Mouse (Mus musculus) hindbrain, postnatal 0 days (tissue): ENCODE measurements at regions not wholly inside any gene's neighbourhood (a gene's known extent, or its start where the extent isn't known, plus 50 kb on each side); places are given as distances from the start of the nearest gene placed in this dataset.

Experiments used
- ATAC-seq: fragments of 200-750 bp; cut with Nextera tagmentation; 2 replicates; pipeline ENCODE4 v1.8.0; 2017; ENCODE audit warnings: mild to moderate bottlenecking, moderate TSS enrichment, moderate library complexity
- DNase-seq: peaks from one replicate; pipeline ENCODE4 v3.0.0-alpha.2; 2015; ENCODE audit warnings: low spot score
- H3K27ac ChIP-seq: fragments of 300-500 bp; sonication (generic); 2 replicates; pipeline ENCODE4 v1.5.1; 2014; ENCODE audit warnings: mild to moderate bottlenecking
- H3K27me3 ChIP-seq: fragments of 300-500 bp; sonication (generic); 2 replicates; pipeline ENCODE4 v1.6.1; 2014; ENCODE audit warnings: low read length, mixed read lengths; ENCODE audit not compliant: insufficient read depth
- H3K36me3 ChIP-seq: fragments of 300-500 bp; sonication (generic); 2 replicates; pipeline ENCODE4 v1.6.1; 2014; ENCODE audit warnings: low read length, mixed read lengths; ENCODE audit not compliant: insufficient read depth
- H3K4me1 ChIP-seq: fragments of 300-500 bp; sonication (generic); 2 replicates; pipeline ENCODE4 v1.6.1; 2014; ENCODE audit warnings: antibody characterized with exemption, low read length, mixed read lengths; ENCODE audit not compliant: insufficient read depth
- H3K4me2 ChIP-seq: fragments of 300-500 bp; sonication (generic); 2 replicates; pipeline ENCODE4 v1.6.1; 2014; ENCODE audit warnings: low read depth, mild to moderate bottlenecking, low read length, moderate library complexity, mixed read lengths
- H3K4me3 ChIP-seq: fragments of 300-500 bp; sonication (generic); 2 replicates; pipeline ENCODE4 v1.5.1; 2014; ENCODE audit warnings: low read length
- H3K9ac ChIP-seq: fragments of 300-500 bp; sonication (generic); replicated peaks from 2 replicates; pipeline ENCODE4 v1.6.1; 2014; ENCODE audit warnings: mild to moderate bottlenecking, low read length, moderate library complexity, mixed read lengths
- H3K9me3 ChIP-seq: fragments of 300-500 bp; sonication (generic); 2 replicates; pipeline ENCODE4 v1.6.1; 2016; ENCODE audit warnings: low read length, mixed read lengths
- CTCF ChIP-seq: IDR thresholded peaks from 2 replicates; pipeline ENCODE4 v1.5.1; 2016; ENCODE audit warnings: antibody characterized with exemption, control low read depth, low read depth
- WGBS: fragments of 180-500 bp; shearing (Covaris S2); extraction: QIAGEN DNeasy Blood & Tissue Kit; methylation state at CpG from one replicate; pipeline ENCODE4 v1.1.7; 2014; 5-methylcytosine and 5-hydroxymethylcytosine counted together

- Histone ChIP-seq H3K4me2 (no peak overlapping the region), H3K9ac (no peak overlapping the region), H3K27me3 (no peaks in the 10 kb centered on the region), H3K36me3 (no peaks in the 10 kb centered on the region), H3K4me1 (no peaks in the 10 kb centered on the region), H3K9me3 (no peaks in the 10 kb centered on the region), H3K4me3 (no peak overlapping the region), H3K27ac (no peak overlapping the region)
- WGBS, result 83% methylated on average over 6 of the region's 6 CpGs
- DNase-seq (no peak), ATAC-seq (no peak)
- TF ChIP-seq CTCF, result no peak
Observed at GRCm38 (mm10) chr11:38618707-38619106, 1382.9 kb upstream of the Tenm2 start.

GRCm38 (mm10) chr11:38600971-38601370, 1365.2 kb upstream of the Tenm2 start:
- Histone ChIP-seq H3K27me3 (no peaks in the 10 kb centered on the region), H3K9me3 (no peaks in the 10 kb centered on the region), H3K4me2 (peak overlapping the region; percentile 0; the same call in 1 of the 2 replicates), H3K4me3 (no peak overlapping the region), H3K36me3 (no peaks in the 10 kb centered on the region), H3K4me1 (no peaks in the 10 kb centered on the region), H3K27ac (no peak overlapping the region), H3K9ac (no peak overlapping the region)
- TF ChIP-seq CTCF, result no peak
- peak; percentile 59 for DNase-seq
- WGBS, result 45% methylated on average over 4 of the region's 4 CpGs
- no peak for ATAC-seq

GRCm38 (mm10) chr11:38568515-38568914, 1332.8 kb upstream of the Tenm2 start:
- TF ChIP-seq CTCF, result no peak
- Histone ChIP-seq H3K27me3 (no peaks in the 10 kb centered on the region), H3K4me1 (no peaks in the 10 kb centered on the region), H3K36me3 (no peaks in the 10 kb centered on the region), H3K9ac (no peak overlapping the region), H3K27ac (no peak overlapping the region), H3K4me2 (no peak overlapping the region), H3K9me3 (no peaks in the 10 kb centered on the region), H3K4me3 (no peak overlapping the region)
- 47% methylated on average over 1 of the region's 1 CpGs for WGBS
- ATAC-seq (no peak), DNase-seq (no peak)

DNA sequence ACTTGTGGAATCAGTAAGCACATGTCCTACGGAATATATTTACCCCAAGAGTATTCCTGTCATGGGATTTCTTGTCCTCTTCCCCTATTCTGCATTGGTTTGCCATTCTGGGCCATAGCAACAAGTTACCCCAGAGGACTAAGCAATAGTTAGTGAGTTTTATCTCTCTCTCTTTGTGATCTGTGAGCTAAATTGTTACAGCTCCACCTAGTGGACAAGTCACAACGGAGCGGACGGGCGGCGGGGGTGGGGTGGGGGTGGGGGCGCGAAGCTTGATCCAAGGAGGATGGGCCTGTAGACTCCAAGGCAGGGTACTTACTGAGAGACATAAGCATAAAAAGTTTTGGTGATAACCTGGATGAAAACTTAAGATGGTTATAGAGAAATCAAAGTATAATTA, 1308.1 kb upstream of the Tenm2 start:
- no peak overlapping the region for H3K4me3 ChIP-seq
- ATAC-seq, result 0 out of 2 replicates have a peak, but pooled peaks have one; percentile 43
- H3K27me3 ChIP-seq, result no peaks in the 10 kb centered on the region
- no peak overlapping the region for H3K27ac ChIP-seq
- H3K4me2 ChIP-seq, result peak overlapping the region; percentile 18; the same call in 1 of the 2 replicates
- 10% methylated on average over 8 of the region's 8 CpGs for WGBS
- peak; percentile 51 for TF ChIP-seq CTCF
- DNase-seq, result peak; percentile 61
- no peak overlapping the region for H3K9ac ChIP-seq
- no peaks in the 10 kb centered on the region for H3K36me3 ChIP-seq
- H3K9me3 ChIP-seq, result no peaks in the 10 kb centered on the region
- H3K4me1 ChIP-seq, result no peaks in the 10 kb centered on the region

- 72% methylated on average over 2 of the region's 2 CpGs for WGBS
- Histone ChIP-seq H3K4me3 (no peak overlapping the region), H3K27me3 (no peaks in the 10 kb centered on the region), H3K9ac (no peak overlapping the region), H3K4me2 (no peak overlapping the region), H3K9me3 (no peaks in the 10 kb centered on the region), H3K4me1 (no peaks in the 10 kb centered on the region), H3K27ac (no peak overlapping the region), H3K36me3 (no peaks in the 10 kb centered on the region)
- no peak for TF ChIP-seq CTCF
- ATAC-seq (no peak), DNase-seq (no peak)
Observed at GRCm38 (mm10) chr11:38540097-38540496, 1304.3 kb upstream of the Tenm2 start.

DNA sequence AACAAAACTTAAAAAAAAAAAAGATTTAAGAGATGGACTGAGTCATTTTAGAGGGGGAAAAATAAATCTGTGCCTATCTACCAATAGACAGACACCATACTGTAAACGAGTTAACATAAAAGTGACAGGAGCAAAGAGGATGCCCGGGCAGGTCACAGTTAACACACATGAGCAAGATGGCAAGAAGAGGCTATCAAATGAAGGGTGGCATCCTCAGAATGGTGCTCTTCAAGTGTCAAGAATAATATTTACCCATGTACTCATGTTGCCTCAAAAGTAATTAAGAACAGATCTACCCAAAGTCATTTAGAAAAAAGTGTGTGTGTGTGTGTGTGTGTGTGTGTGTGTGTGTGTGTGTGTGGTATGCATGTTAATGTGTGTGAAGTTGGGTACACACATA, 1296.5 kb upstream of the Tenm2 start:
- no peak for ATAC-seq
- WGBS, result 93% methylated on average over 2 of the region's 2 CpGs
- no peak overlapping the region for H3K4me3 ChIP-seq
- H3K27me3 ChIP-seq, result no peaks in the 10 kb centered on the region
- H3K9ac ChIP-seq, result no peak overlapping the region
- no peak overlapping the region for H3K27ac ChIP-seq
- H3K4me2 ChIP-seq, result no peak overlapping the region
- no peaks in the 10 kb centered on the region for H3K4me1 ChIP-seq
- no peaks in the 10 kb centered on the region for H3K9me3 ChIP-seq
- no peaks in the 10 kb centered on the region for H3K36me3 ChIP-seq
- no peak for TF ChIP-seq CTCF
- DNase-seq, result no peak

DNA sequence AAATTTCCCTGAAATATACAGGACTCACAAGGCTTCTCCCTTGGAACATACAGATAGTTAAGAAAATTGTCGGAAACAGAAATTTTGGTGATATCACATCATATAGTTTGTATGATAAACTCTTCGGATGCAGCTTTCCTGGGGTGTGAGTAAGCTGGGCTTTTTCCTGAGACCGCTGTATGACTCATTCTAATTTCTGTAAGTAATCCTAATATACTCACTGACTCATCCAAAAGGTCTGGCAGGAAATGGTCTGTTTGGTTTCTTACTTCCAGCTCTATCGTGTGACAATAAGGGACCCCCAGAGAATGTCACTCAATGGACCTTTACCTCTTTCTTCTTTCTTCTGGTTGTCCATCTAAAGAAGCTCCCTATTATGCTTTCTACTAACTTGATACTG, 1273.9 kb upstream of the Tenm2 start:
- DNase-seq (no peak), ATAC-seq (no peak)
- no peak for TF ChIP-seq CTCF
- no peaks in the 10 kb centered on the region for H3K9me3 ChIP-seq
- WGBS, result 89% methylated on average over 4 of the region's 4 CpGs
- no peaks in the 10 kb centered on the region for H3K36me3 ChIP-seq
- no peak overlapping the region for H3K9ac ChIP-seq
- H3K27me3 ChIP-seq, result no peaks in the 10 kb centered on the region
- no peak overlapping the region for H3K4me2 ChIP-seq
- no peaks in the 10 kb centered on the region for H3K4me1 ChIP-seq
- H3K27ac ChIP-seq, result no peak overlapping the region
- H3K4me3 ChIP-seq, result no peak overlapping the region
